Mouse (Mus musculus) hindbrain, embryonic 16.5 days (tissue): ENCODE results near the gene Bid. TPM values are rescaled to one million over a fixed set of nuclear protein-coding genes. Genes with fewer than 3 reads are reported as not detected.
"Not testable (repeated sequence)": the region's sequence is repeated elsewhere in the genome, so short reads cannot be mapped to it uniquely, and the experiment has no call there.

Experiments used
- ATAC-seq: fragments of 200-750 bp; cut with Nextera tagmentation; 2 replicates; pipeline ENCODE4 v1.8.0; 2017; ENCODE audit warnings: moderate TSS enrichment, moderate library complexity
- H3K27ac ChIP-seq: fragments of 300-500 bp; sonication (generic); 2 replicates; pipeline ENCODE4 v1.5.1; 2014; ENCODE audit warnings: low read depth, mild to moderate bottlenecking, control low read depth, low read length, moderate library complexity
- H3K27me3 ChIP-seq: fragments of 300-500 bp; sonication (generic); replicated peaks from 2 replicates; pipeline ENCODE4 v1.6.1; 2014; ENCODE audit warnings: low read length; ENCODE audit not compliant: control insufficient read depth, insufficient read depth
- H3K36me3 ChIP-seq: fragments of 300-500 bp; sonication (generic); 2 replicates; pipeline ENCODE4 v1.6.1; 2014; ENCODE audit warnings: mild to moderate bottlenecking, low read length, moderate library complexity, mixed read lengths; ENCODE audit not compliant: control insufficient read depth, insufficient read depth
- H3K4me1 ChIP-seq: fragments of 300-500 bp; sonication (generic); 2 replicates; pipeline ENCODE4 v1.6.1; 2014; ENCODE audit warnings: low read depth, low read length; ENCODE audit not compliant: control insufficient read depth, insufficient read depth
- H3K4me2 ChIP-seq: fragments of 300-500 bp; sonication (generic); 2 replicates; pipeline ENCODE4 v1.6.1; 2014; ENCODE audit warnings: mild to moderate bottlenecking, low read length, control low read depth, moderate library complexity
- H3K4me3 ChIP-seq: fragments of 300-500 bp; sonication (generic); 2 replicates; pipeline ENCODE4 v1.5.1; 2014; ENCODE audit warnings: mild to moderate bottlenecking, low read length, control low read depth, moderate library complexity
- H3K9ac ChIP-seq: fragments of 300-500 bp; sonication (generic); 2 replicates; pipeline ENCODE4 v1.6.1; 2014; ENCODE audit warnings: low read depth, mild to moderate bottlenecking, control low read depth, low read length, moderate library complexity
- H3K9me3 ChIP-seq: fragments of 300-500 bp; sonication (generic); 2 replicates; pipeline ENCODE4 v1.6.1; 2014; ENCODE audit warnings: mild to moderate bottlenecking, low read length, moderate library complexity; ENCODE audit not compliant: control insufficient read depth
- WGBS: fragments of 180-500 bp; shearing (Covaris S2); extraction: QIAGEN DNeasy Blood & Tissue Kit; methylation state at CpG from one replicate; pipeline ENCODE4 v1.1.7; 2014; 5-methylcytosine and 5-hydroxymethylcytosine counted together
- polyA plus RNA-seq: library from polyadenylated mRNA; unstranded; fragments of >200 nt; fragmentation: Nextera tagmentation; extraction: Ambion mirVana; gene quantifications from 2 replicates; pipeline ENCODE4 v1.2.1, GENCODE M21; 2015

Gene Bid
- polyA plus RNA-seq, 1 experiment from 2014 or later, result 45.6 TPM

GRCm38 (mm10) chr6:120911213-120912007, 5.2 kb downstream of the Bid start:
- no peak overlapping the region for H3K4me3 ChIP-seq
- H3K4me2 ChIP-seq, result no peak overlapping the region
- no peaks in the 10 kb centered on the region for H3K27me3 ChIP-seq
- no peak for ATAC-seq
- H3K27ac ChIP-seq, result no peak overlapping the region
- WGBS, result 79% methylated on average over 13 of the region's 13 CpGs
- H3K36me3 ChIP-seq, result no peaks in the 10 kb centered on the region
- H3K4me1 ChIP-seq, result peaks cover 6% of the 10 kb centered on the region
- no peak overlapping the region for H3K9ac ChIP-seq
- H3K9me3 ChIP-seq, result no peaks in the 10 kb centered on the region

GRCm38 (mm10) chr6:120909501-120909900, 7.2 kb downstream of the Bid start:
- 0 out of 2 replicates have a peak, but pooled peaks cover under 1% of the 10 kb centered on the region for H3K4me1 ChIP-seq
- H3K27ac ChIP-seq, result no peak overlapping the region
- WGBS, result 86% methylated on average over 3 of the region's 3 CpGs

DNA sequence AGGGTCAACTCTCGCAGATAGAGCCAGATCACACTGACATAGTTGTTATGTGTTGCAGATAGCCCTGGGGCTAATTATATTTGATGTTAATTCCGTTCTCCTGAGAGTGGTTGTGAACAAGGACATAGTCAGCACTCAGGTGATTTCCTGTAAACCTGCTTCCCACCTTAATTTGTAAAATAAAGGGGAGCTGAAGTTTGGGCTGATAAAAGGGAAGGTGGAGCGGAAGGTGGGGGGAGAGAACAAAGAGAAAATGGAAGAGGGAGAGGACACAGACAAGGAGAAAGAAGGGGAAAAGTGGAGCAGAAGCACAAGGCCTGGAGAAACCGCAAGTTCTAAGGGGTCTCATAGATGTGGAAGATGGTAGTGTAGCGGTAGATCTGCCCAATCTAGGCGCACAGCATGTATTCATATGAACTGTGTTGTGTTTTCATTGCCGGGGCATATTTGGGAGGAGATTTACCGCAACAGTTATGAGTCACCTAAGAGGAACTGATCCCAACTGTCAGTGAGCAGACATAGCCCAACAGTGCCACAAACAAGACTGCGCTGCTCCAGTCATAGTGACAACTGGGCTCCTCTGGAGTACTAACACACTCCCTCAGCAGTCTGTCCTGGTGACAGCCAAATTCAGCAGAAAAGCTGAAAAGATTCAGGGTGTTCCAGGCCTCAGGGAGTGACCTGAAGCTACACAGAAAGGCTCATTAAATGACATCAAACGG, 8.6 kb downstream of the Bid start:
- ATAC-seq, result not testable (repeated sequence)

More at GRCm38 (mm10) chr6:120909501-120909900, 7.2 kb downstream of the Bid start:
- no peak overlapping the region for H3K4me2 ChIP-seq
- no peak overlapping the region for H3K4me3 ChIP-seq
- H3K36me3 ChIP-seq, result no peaks in the 10 kb centered on the region
- ATAC-seq, result no peak
- H3K27me3 ChIP-seq, result no peaks in the 10 kb centered on the region
- H3K9me3 ChIP-seq, result no peaks in the 10 kb centered on the region
- H3K9ac ChIP-seq, result no peak overlapping the region

GRCm38 (mm10) chr6:120906521-120906920, 10.1 kb downstream of the Bid start:
- H3K4me2 ChIP-seq, result no peak overlapping the region
- H3K9me3 ChIP-seq, result no peaks in the 10 kb centered on the region
- H3K27me3 ChIP-seq, result no peaks in the 10 kb centered on the region
- H3K4me1 ChIP-seq, result no peaks in the 10 kb centered on the region
- H3K36me3 ChIP-seq, result no peaks in the 10 kb centered on the region
- H3K9ac ChIP-seq, result no peak overlapping the region
- 92% methylated on average over 6 of the region's 6 CpGs for WGBS
- no peak for ATAC-seq
- H3K4me3 ChIP-seq, result no peak overlapping the region
- H3K27ac ChIP-seq, result no peak overlapping the region

More for the DNA sequence above, 8.6 kb downstream of the Bid start:
- not testable (repeated sequence) for H3K36me3 ChIP-seq, H3K9ac ChIP-seq, H3K4me1 ChIP-seq, H3K4me3 ChIP-seq, H3K4me2 ChIP-seq, H3K27me3 ChIP-seq, H3K27ac ChIP-seq, H3K9me3 ChIP-seq
- 92% methylated on average over 9 of the region's 10 CpGs for WGBS

GRCm38 (mm10) chr6:120905111-120905510, 11.5 kb downstream of the Bid start:
- Histone ChIP-seq H3K9me3 (no peaks in the 10 kb centered on the region), H3K4me1 (no peaks in the 10 kb centered on the region), H3K4me2 (no peak overlapping the region), H3K27ac (no peak overlapping the region), H3K36me3 (no peaks in the 10 kb centered on the region), H3K9ac (no peak overlapping the region), H3K27me3 (no peaks in the 10 kb centered on the region), H3K4me3 (no peak overlapping the region)
- WGBS, result 80% methylated on average over 5 of the region's 5 CpGs
- ATAC-seq, result no peak

DNA sequence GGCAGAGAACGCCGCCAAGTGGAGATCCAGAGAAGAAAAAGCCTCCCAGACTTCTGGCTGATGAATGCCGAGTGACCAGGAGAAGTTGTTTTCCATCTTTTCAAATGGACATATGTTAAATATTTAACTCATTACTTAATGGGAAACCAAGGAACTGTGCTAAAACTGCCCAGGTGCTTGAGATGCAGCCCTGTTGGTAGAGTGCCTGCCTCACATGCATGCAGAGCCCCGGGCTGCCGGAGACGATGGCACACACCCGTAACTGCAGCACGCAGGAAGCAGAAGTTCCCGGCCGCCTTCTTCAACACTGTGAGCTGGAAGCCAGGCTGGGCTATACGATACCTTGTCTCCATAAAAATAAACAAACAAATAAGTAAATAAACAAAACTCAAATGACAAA, 12.7 kb downstream of the Bid start:
- no peak for ATAC-seq
- Histone ChIP-seq H3K27me3 (no peaks in the 10 kb centered on the region), H3K4me2 (no peak overlapping the region), H3K27ac (no peak overlapping the region), H3K9me3 (no peaks in the 10 kb centered on the region), H3K9ac (no peak overlapping the region), H3K36me3 (no peaks in the 10 kb centered on the region), H3K4me1 (no peaks in the 10 kb centered on the region), H3K4me3 (no peak overlapping the region)
- WGBS, result 91% methylated on average over 11 of the region's 11 CpGs

- Histone ChIP-seq H3K9me3 (no peaks in the 10 kb centered on the region), H3K4me3 (no peak overlapping the region), H3K36me3 (no peaks in the 10 kb centered on the region), H3K27ac (no peak overlapping the region), H3K4me1 (no peaks in the 10 kb centered on the region), H3K4me2 (no peak overlapping the region), H3K27me3 (no peaks in the 10 kb centered on the region), H3K9ac (no peak overlapping the region)
- ATAC-seq, result no peak; the same call in 1 of the 2 replicates
- 54% methylated on average over 5 of the region's 5 CpGs for WGBS
Measured at GRCm38 (mm10) chr6:120903450-120903912, 13.2 kb downstream of the Bid start.

DNA sequence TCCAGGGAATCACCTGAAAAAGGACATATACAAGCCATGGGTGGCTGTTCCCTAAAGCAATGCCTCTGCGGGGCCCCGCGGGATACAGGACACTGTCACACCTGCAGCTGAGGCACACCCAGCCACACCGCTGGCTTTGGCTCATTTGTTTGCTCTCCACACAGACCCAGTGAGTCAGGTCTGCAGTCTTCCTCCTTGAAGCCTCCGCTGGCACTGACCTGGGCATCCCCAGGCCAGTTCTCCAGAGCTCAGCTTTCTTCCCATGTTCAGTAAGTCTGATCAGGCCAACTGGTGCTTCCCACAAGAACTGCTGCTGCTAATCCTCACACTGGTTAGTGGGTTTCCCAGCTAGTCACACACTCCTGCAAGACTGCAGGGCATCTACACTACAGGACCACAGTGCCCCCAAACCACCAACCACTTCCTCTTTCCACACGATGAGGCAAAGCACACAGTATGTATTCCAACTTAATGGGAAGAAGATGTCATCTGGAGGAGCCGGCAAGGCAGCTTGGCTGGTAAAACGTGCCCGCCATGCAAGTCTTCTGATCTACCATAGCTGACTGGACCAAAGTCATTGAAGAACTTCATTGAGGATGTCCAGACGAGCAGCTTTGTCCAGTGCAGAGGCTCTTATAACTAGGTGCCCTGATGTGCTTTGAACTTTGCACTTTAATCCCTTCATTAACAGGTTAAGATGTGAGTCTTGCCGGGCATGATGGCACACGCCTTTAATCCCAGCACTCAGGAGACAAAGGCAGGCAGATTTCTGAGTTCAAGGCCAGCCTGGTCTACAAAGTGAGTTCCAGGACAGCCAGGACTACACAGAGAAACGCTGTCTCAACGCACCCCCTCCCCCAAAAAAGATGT, 14.6 kb downstream of the Bid start:
- Histone ChIP-seq H3K36me3 (no peaks in the 10 kb centered on the region; the same call in 1 of the 2 replicates), H3K4me2 (no peak overlapping the region), H3K4me1 (no peaks in the 10 kb centered on the region), H3K27me3 (no peaks in the 10 kb centered on the region), H3K9ac (no peak overlapping the region), H3K9me3 (no peaks in the 10 kb centered on the region), H3K27ac (no peak overlapping the region), H3K4me3 (no peak overlapping the region)
- ATAC-seq, result no peak
- WGBS, result 95% methylated on average over 14 of the region's 14 CpGs
